Mouse (Mus musculus) hindbrain, postnatal 0 days (tissue): ENCODE measurements around the gene Ugt1a6b. TPM values are rescaled to one million over a fixed set of nuclear protein-coding genes. Genes with fewer than 3 reads are reported as not detected.

Experiments used
- ATAC-seq: fragments of 200-750 bp; cut with Nextera tagmentation; 2 replicates; pipeline ENCODE4 v1.8.0; 2017; ENCODE audit warnings: mild to moderate bottlenecking, moderate TSS enrichment, moderate library complexity
- DNase-seq: peaks from one replicate; pipeline ENCODE4 v3.0.0-alpha.2; 2015; ENCODE audit warnings: low spot score
- H3K27ac ChIP-seq: fragments of 300-500 bp; sonication (generic); 2 replicates; pipeline ENCODE4 v1.5.1; 2014; ENCODE audit warnings: mild to moderate bottlenecking
- H3K27me3 ChIP-seq: fragments of 300-500 bp; sonication (generic); 2 replicates; pipeline ENCODE4 v1.6.1; 2014; ENCODE audit warnings: low read length, mixed read lengths; ENCODE audit not compliant: insufficient read depth
- H3K36me3 ChIP-seq: fragments of 300-500 bp; sonication (generic); 2 replicates; pipeline ENCODE4 v1.6.1; 2014; ENCODE audit warnings: low read length, mixed read lengths; ENCODE audit not compliant: insufficient read depth
- H3K4me1 ChIP-seq: fragments of 300-500 bp; sonication (generic); 2 replicates; pipeline ENCODE4 v1.6.1; 2014; ENCODE audit warnings: antibody characterized with exemption, low read length, mixed read lengths; ENCODE audit not compliant: insufficient read depth
- H3K4me2 ChIP-seq: fragments of 300-500 bp; sonication (generic); 2 replicates; pipeline ENCODE4 v1.6.1; 2014; ENCODE audit warnings: low read depth, mild to moderate bottlenecking, low read length, moderate library complexity, mixed read lengths
- H3K4me3 ChIP-seq: fragments of 300-500 bp; sonication (generic); 2 replicates; pipeline ENCODE4 v1.5.1; 2014; ENCODE audit warnings: low read length
- H3K9ac ChIP-seq: fragments of 300-500 bp; sonication (generic); replicated peaks from 2 replicates; pipeline ENCODE4 v1.6.1; 2014; ENCODE audit warnings: mild to moderate bottlenecking, low read length, moderate library complexity, mixed read lengths
- H3K9me3 ChIP-seq: fragments of 300-500 bp; sonication (generic); 2 replicates; pipeline ENCODE4 v1.6.1; 2016; ENCODE audit warnings: low read length, mixed read lengths
- CTCF ChIP-seq: IDR thresholded peaks from 2 replicates; pipeline ENCODE4 v1.5.1; 2016; ENCODE audit warnings: antibody characterized with exemption, control low read depth, low read depth
- WGBS: fragments of 180-500 bp; shearing (Covaris S2); extraction: QIAGEN DNeasy Blood & Tissue Kit; methylation state at CpG from one replicate; pipeline ENCODE4 v1.1.7; 2014; 5-methylcytosine and 5-hydroxymethylcytosine counted together
- polyA plus RNA-seq: library from polyadenylated mRNA; unstranded; fragments of >200 nt; fragmentation: Nextera tagmentation; extraction: Ambion mirVana; gene quantifications from 2 replicates; pipeline ENCODE4 v1.2.1, GENCODE M21; 2015
- total RNA-seq: library from RNA; depleted of rRNA; stranded (reverse); fragments of >200 nt; gene quantifications from 2 replicates; pipeline ENCODE4 v1.2.3, GENCODE M21; 2014

Gene Ugt1a6b
- total and polyA plus RNA-seq, 2 experiments from 2014 or later, result 3.0 to 3.8 TPM

GRCm38 (mm10) chr1:88199996-88200395 lies 96.9 kb downstream of the Ugt1a6b start:
- Histone ChIP-seq H3K27me3 (no peaks in the 10 kb centered on the region), H3K36me3 (no peaks in the 10 kb centered on the region), H3K4me2 (no peak overlapping the region), H3K9me3 (no peaks in the 10 kb centered on the region), H3K9ac (no peak overlapping the region), H3K4me3 (no peak overlapping the region), H3K4me1 (no peaks in the 10 kb centered on the region; the same call in 1 of the 2 replicates), H3K27ac (no peak overlapping the region)
- ATAC-seq, result no peak
- 53% methylated on average over 2 of the region's 2 CpGs for WGBS
- TF ChIP-seq CTCF, result no peak
- DNase-seq, result no peak

GRCm38 (mm10) chr1:88200456-88200855 lies 97.4 kb downstream of the Ugt1a6b start, which contains the start of gene Ugt1a2:
TSS of gene Ugt1a2 (plus strand) at chr1:88200601.
- H3K36me3 ChIP-seq, result no peaks in the 10 kb centered on the region
- no peak for TF ChIP-seq CTCF
- DNase-seq (no peak), ATAC-seq (no peak)
- H3K9ac ChIP-seq, result no peak within 1 kb of the TSS
- H3K4me3 ChIP-seq, result no peak within 1 kb of the TSS
- H3K9me3 ChIP-seq, result no peaks in the 10 kb centered on the region
- no peak within 1 kb of the TSS for H3K4me2 ChIP-seq
- peaks cover 4% of the 10 kb centered on the region; the same call in 1 of the 2 replicates for H3K4me1 ChIP-seq
- WGBS, result 86% methylated on average over 7 of the region's 7 CpGs
- no peak within 1 kb of the TSS for H3K27ac ChIP-seq
- H3K27me3 ChIP-seq, result no peaks in the 10 kb centered on the region

GRCm38 (mm10) chr1:88205294-88205922 lies 102.4 kb downstream of the Ugt1a6b start, which contains the start of gene Dnajb3:
TSS of gene Dnajb3 (minus strand) at chr1:88205782.
- Histone ChIP-seq H3K27me3 (no peaks in the 10 kb centered on the region), H3K4me1 (peaks cover 4% of the 10 kb centered on the region; the same call in 1 of the 2 replicates), H3K36me3 (no peaks in the 10 kb centered on the region), H3K27ac (peak within 1 kb of the TSS; percentile 48; the same call in 1 of the 2 replicates), H3K9ac (peak within 1 kb of the TSS; percentile 58), H3K9me3 (no peaks in the 10 kb centered on the region), H3K4me3 (peak within 1 kb of the TSS; percentile 40), H3K4me2 (peak within 1 kb of the TSS; percentile 74)
- WGBS, result 6% methylated on average over 62 of the region's 62 CpGs
- ATAC-seq (peak; percentile 99), DNase-seq (peak; percentile 93)
- no peak for TF ChIP-seq CTCF

- Histone ChIP-seq H3K4me2 (no peak overlapping the region), H3K9me3 (peaks cover 7% of the 10 kb centered on the region), H3K4me3 (no peak overlapping the region), H3K9ac (no peak overlapping the region), H3K4me1 (peaks cover 4% of the 10 kb centered on the region; the same call in 1 of the 2 replicates), H3K36me3 (no peaks in the 10 kb centered on the region), H3K27me3 (no peaks in the 10 kb centered on the region), H3K27ac (no peak overlapping the region)
- no peak for TF ChIP-seq CTCF
- no peak for DNase-seq
- no peak for ATAC-seq
- WGBS, result 80% methylated on average over 2 of the region's 2 CpGs
Measured at GRCm38 (mm10) chr1:88206843-88207479, 103.9 kb downstream of the Ugt1a6b start.

GRCm38 (mm10) chr1:88211812-88212211 lies 108.8 kb downstream of the Ugt1a6b start, which contains the start of gene Ugt1a1:
TSS of gene Ugt1a1 (plus strand) at chr1:88211959.
- H3K36me3 ChIP-seq, result no peaks in the 10 kb centered on the region
- no peaks in the 10 kb centered on the region for H3K4me1 ChIP-seq
- no peak within 1 kb of the TSS for H3K4me2 ChIP-seq
- H3K27ac ChIP-seq, result no peak within 1 kb of the TSS
- H3K9me3 ChIP-seq, result peaks cover 52% of the 10 kb centered on the region
- 69% methylated on average over 8 of the region's 8 CpGs for WGBS
- H3K9ac ChIP-seq, result no peak within 1 kb of the TSS
- ATAC-seq (0 out of 2 replicates have a peak, but pooled peaks have one; percentile 13), DNase-seq (peak; percentile 18)
- H3K27me3 ChIP-seq, result no peaks in the 10 kb centered on the region
- H3K4me3 ChIP-seq, result no peak within 1 kb of the TSS
- no peak for TF ChIP-seq CTCF

GRCm38 (mm10) chr1:88212341-88213045 lies 109.4 kb downstream of the Ugt1a6b start:
- Histone ChIP-seq H3K27ac (no peak overlapping the region), H3K9ac (no peak overlapping the region), H3K4me1 (no peaks in the 10 kb centered on the region), H3K36me3 (no peaks in the 10 kb centered on the region), H3K4me3 (no peak overlapping the region), H3K27me3 (no peaks in the 10 kb centered on the region), H3K9me3 (peaks cover 59% of the 10 kb centered on the region), H3K4me2 (no peak overlapping the region)
- 62% methylated on average over 8 of the region's 8 CpGs for WGBS
- peak; percentile 23 for DNase-seq
- ATAC-seq, result peak; percentile 28
- TF ChIP-seq CTCF, result no peak
